Mouse (Mus musculus): ENCODE measurements around the gene Ttc30a1.

The Ttc30a1 gene

GRCm38 (mm10) chr2:75981440-75982081 lies at the start of gene Ttc30a1:
Gene Ttc30a1 (minus strand): TSS chr2:75981967.
- DNase-seq (ENCODE audit: low spot score) = peak; percentile 75

GRCm38 (mm10) chr2:76030080-76030479 lies 48.3 kb upstream of the Ttc30a1 start:
- DNase-seq (ENCODE audit: low spot score) = no peak

GRCm38 (mm10) chr2:76029081-76029901 lies 47.5 kb upstream of the Ttc30a1 start:
- no peak for DNase-seq (ENCODE audit: low spot score)

- DNase-seq (ENCODE audit: low spot score) = no peak
Observed at GRCm38 (mm10) chr2:76016890-76017289, 35.1 kb upstream of the Ttc30a1 start.

GRCm38 (mm10) chr2:76016136-76016535 lies 34.4 kb upstream of the Ttc30a1 start:
- no peak for DNase-seq (ENCODE audit: low spot score)

- no peak for DNase-seq (ENCODE audit: low spot score)
Observed at GRCm38 (mm10) chr2:76015460-76015859, 33.7 kb upstream of the Ttc30a1 start.

- no peak for DNase-seq (ENCODE audit: low spot score)
Observed at GRCm38 (mm10) chr2:76014659-76015058, 32.9 kb upstream of the Ttc30a1 start.

- DNase-seq (ENCODE audit: low spot score) = no peak
Observed at GRCm38 (mm10) chr2:76006194-76006593, 24.4 kb upstream of the Ttc30a1 start.

GRCm38 (mm10) chr2:76002899-76003298 lies 21.1 kb upstream of the Ttc30a1 start:
- no peak for DNase-seq (ENCODE audit: low spot score)

GRCm38 (mm10) chr2:76001392-76001791 lies 19.6 kb upstream of the Ttc30a1 start:
- DNase-seq (ENCODE audit: low spot score) = peak; percentile 71

GRCm38 (mm10) chr2:75999636-76000035 lies 17.9 kb upstream of the Ttc30a1 start:
- no peak for DNase-seq (ENCODE audit: low spot score)

GRCm38 (mm10) chr2:75998692-75999091 lies 16.9 kb upstream of the Ttc30a1 start:
- DNase-seq (ENCODE audit: low spot score) = no peak

- DNase-seq (ENCODE audit: low spot score) = no peak
Observed at GRCm38 (mm10) chr2:75997726-75998125, 16.0 kb upstream of the Ttc30a1 start.

- DNase-seq (ENCODE audit: low spot score) = no peak
Observed at GRCm38 (mm10) chr2:75994841-75995240, 13.1 kb upstream of the Ttc30a1 start.

GRCm38 (mm10) chr2:75991581-75992205 lies 9.9 kb upstream of the Ttc30a1 start:
- DNase-seq (ENCODE audit: low spot score) = no peak

- peak; percentile 56 for DNase-seq (ENCODE audit: low spot score)
Observed at GRCm38 (mm10) chr2:75990885-75991539, 9.2 kb upstream of the Ttc30a1 start.

- DNase-seq (ENCODE audit: low spot score) = no peak
Observed at GRCm38 (mm10) chr2:75989694-75990093, 7.9 kb upstream of the Ttc30a1 start.

- no peak for DNase-seq (ENCODE audit: low spot score)
Observed at GRCm38 (mm10) chr2:75988779-75989363, 7.1 kb upstream of the Ttc30a1 start.

- no peak for DNase-seq (ENCODE audit: low spot score)
Observed at GRCm38 (mm10) chr2:75988378-75988777, 6.6 kb upstream of the Ttc30a1 start.

GRCm38 (mm10) chr2:75987739-75988138 lies 6.0 kb upstream of the Ttc30a1 start:
- DNase-seq (ENCODE audit: low spot score) = no peak

- peak; percentile 55 for DNase-seq (ENCODE audit: low spot score)
Observed at GRCm38 (mm10) chr2:75985124-75985523, 3.4 kb upstream of the Ttc30a1 start.

GRCm38 (mm10) chr2:75983847-75984246 lies 2.1 kb upstream of the Ttc30a1 start:
- DNase-seq (ENCODE audit: low spot score) = no peak

All from urinary bladder, postnatal 14 days (tissue).